Mouse (Mus musculus) CH12F3 (cell line): Measurements from ENCODE around the gene Tuba3b.

Experiments
- in situ Hi-C: fragments of 300-500 bp; cut with MboI; formaldehyde crosslinking; loops from 2 replicates; pipeline ENCODE4 v1.14.3; 2020; ENCODE audit warnings: low sequenced_read_pairs

Gene Tuba3b

GRCm38 (mm10) chr6:145664208-145664607, 48.7 kb downstream of the Tuba3b start:
- in situ Hi-C loops: no loop called here

DNA sequence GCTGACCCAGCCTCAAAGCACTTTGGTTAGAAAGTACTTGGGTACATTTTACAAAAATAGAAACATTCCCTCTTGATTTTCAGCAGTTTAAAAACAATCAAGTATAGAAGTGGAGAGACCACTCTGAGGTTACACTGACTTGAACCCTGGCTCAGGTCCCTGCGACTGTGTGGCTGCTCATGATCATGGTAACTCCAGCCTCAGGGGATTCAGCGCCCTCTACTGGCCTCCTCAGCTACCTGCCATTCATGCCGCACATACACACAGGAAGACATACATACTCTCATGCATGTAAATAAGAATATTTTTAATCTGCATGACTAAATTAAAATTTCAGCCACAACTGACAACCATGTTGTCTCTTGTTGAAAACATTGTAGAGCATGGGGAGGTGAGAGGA, 50.2 kb downstream of the Tuba3b start:
- in situ Hi-C loops: no loop called here

DNA sequence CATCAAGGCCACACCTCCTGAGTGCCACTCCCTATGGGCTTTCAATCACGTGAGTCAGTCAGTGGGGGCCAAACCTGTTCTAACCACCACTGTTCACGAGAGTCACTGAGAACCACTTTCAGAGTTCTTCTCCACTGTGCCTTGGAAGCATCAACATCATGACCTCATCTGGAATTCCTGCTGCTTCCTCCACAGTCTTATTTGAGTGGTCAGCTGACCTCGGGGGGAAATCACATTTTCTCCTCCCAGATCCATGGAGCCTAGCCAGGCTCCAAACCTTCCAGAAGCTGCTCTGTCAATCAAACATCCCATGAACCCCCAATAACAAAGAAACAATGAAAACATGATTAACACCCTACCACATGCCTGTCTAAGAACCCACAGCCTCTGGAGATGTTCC, 52.1 kb downstream of the Tuba3b start:
- in situ Hi-C loops: no loop called here

DNA sequence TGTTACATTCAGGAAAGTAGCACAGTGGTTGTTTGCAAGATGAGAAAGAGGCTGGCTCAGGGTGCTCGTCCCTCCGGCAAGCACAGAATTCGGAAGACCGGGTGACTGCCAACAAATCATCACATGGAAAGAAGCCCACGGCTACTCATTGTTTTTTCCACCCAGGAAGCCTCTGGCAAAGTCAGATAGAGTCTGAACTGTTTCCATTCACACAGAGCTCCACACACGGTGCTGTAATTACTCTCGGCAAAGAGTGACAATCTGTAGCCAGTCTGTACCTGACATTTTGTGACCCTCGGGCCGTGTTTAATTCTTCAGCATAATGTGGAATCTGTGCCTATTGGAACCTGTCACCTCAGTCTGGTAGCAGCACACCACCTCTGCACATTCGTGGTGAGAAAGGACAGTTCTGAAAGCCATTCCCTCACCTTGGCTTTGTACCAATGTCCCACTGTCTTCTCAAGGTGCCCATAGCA, 54.1 kb downstream of the Tuba3b start:
- in situ Hi-C loops: no loop called here
